Mouse (Mus musculus) adrenal gland, postnatal 0 days (tissue): ENCODE results near the gene Tec. TPM values are rescaled to one million over a fixed set of nuclear protein-coding genes. Genes with fewer than 3 reads are reported as not detected.

Source experiments
- polyA plus RNA-seq: library from polyadenylated mRNA; unstranded; fragments of >200 nt; fragmentation: Nextera tagmentation; extraction: Ambion mirVana; gene quantifications from 2 replicates; pipeline ENCODE4 v1.2.1, GENCODE M21; 2015

Gene Tec
- 3.1 and 3.8 TPM in 2 replicates for polyA plus RNA-seq

DNA sequence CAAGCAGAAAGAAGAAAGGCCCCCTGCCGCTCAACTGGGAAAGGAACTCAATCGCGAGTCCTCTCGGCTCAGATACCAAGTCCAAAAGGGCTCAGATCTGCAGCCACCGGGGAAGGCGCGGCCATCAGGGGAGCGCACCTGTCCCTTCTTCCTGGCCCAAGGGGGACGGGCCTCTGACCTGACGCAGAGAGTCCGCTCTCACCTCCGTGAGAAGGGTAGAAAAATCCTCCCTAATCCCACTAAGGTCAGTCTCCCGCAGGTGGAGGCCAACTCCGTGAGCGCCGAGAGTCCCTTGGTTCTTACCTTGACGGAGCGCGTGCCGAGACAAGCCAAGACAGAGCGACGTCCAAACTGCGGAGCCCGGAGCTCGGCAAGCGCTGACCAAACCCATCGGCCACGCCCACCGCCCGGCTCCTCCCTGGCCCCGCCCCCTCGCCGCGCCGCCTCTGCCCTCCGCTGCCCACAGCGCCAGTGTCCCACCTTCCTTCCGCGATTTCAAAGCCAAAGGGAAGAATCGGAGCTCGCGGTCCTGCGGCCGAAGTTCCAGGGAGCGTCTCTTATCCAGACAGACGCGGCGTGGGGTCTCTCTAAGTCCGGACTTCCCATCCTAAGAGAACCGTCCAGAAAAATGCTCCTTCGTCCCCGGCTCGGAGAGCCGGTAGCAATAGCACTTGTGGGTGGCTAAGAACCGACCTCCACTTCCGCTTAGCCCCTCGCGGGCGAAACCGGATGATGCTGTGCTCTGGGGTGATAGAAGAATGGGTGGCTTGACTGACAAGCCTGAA, at the start of gene Tec:
TSS of gene Tec (minus strand) at position 393 of the 785 bp plus-strand sequence.

DNA sequence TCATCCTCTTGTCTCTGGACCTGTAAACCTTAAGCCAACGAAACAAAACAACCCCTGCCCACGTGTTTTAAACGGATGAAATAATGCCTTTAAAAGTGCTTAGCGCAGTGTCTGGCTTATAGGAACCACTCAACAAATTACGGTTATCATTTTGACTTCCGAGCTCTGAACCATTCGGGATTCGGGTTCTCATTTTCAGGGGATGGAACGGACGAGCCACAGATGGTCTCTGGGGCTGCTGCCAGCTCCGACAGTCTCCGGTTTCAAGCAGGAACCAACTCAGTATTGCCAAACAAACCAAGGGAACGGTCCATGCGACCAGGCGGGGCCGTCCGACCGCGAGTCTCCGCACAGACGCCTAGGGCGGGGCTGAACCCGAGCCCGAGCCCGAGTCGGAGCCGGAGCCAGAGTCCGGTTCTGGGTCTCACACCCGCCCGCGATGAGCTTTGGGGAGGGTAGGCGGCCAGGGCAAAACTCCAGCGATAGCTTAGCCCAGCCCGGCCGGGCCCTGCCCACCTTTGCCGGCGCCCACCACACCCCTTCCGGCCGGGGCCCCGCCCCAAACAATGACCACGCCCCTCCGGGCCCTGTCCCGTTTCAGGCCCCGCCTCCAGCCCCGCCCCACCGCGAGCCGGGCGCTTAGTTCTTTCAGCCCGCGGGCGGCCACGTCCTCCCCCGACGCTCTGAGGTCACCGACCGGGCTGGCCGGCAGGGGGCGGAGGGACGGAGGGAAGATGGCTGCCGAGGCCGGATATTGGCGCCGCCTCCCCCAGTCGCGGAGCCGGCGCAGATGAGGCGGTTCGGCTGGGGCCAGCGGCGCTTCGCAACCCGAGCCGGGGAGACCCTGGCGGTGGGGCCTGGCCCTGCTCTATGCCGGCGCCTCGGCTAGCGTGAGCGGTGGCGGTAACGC, 45.6 kb upstream of the Tec start, which contains the start of gene Slain2:
TSS of gene Slain2 (plus strand) at position 657 of the 910 bp plus-strand sequence.

DNA sequence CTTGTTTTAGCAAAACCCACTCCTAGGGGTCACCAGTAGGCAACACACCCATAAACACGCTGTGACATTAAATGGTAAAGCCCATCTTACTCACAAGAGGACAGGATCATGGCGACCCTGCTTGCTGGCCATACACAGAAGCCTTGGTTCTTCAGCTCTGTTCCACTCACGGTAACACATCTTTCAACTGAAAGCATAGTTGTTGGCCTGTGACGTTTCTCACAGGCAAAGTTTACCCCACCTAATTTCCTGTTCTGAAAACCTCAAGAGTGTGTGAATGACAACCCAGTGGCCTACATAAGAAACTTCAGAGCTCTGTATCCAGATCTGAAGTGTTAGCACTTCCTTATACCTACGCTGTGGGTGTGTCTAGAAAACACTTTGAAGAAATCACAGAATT, 115.7 kb downstream of the Tec start, which contains the start of gene Txk:
TSS of gene Txk (minus strand) at position 193 of the 400 bp plus-strand sequence.

Other genes with a start within 250 kb of the Tec start
- 0.07 and 0.08 TPM in 2 replicates for gene Cnga1, start 224.2 kb downstream of the Tec start, polyA plus RNA-seq
- 4.7 and 9.0 TPM in 2 replicates for gene Nipal1, start 220.7 kb downstream of the Tec start, polyA plus RNA-seq
- not detected in 2 replicates for gene Txk, start 115.7 kb downstream of the Tec start, polyA plus RNA-seq
- 12.3 and 17.8 TPM in 2 replicates for gene Slain2, start 45.8 kb upstream of the Tec start, polyA plus RNA-seq
- not detected in 2 replicates for gene Gm10135, start 106.2 kb upstream of the Tec start, polyA plus RNA-seq
- gene Slc10a4, start 138.4 kb upstream of the Tec start, polyA plus RNA-seq: 27.2 and 60.6 TPM in 2 replicates